Mouse (Mus musculus) ES-Bruce4 (cell line): Measurements from ENCODE around the gene Ifna6. TPM values are rescaled to one million over a fixed set of nuclear protein-coding genes. Genes with fewer than 3 reads are reported as not detected.

Source experiments
- H3K27ac ChIP-seq: 2 replicates; pipeline ENCODE4 v1.5.1; 2012; ENCODE audit warnings: low read length, inconsistent platforms; ENCODE audit not compliant: insufficient read depth
- H3K27me3 ChIP-seq: 2 replicates; pipeline ENCODE4 v1.6.1; 2012; ENCODE audit warnings: mild to moderate bottlenecking, low read length, inconsistent platforms; ENCODE audit not compliant: control insufficient read depth, poor library complexity, insufficient read depth, severe bottlenecking
- H3K36me3 ChIP-seq: 2 replicates; pipeline ENCODE4 v1.6.1; 2012; ENCODE audit warnings: inconsistent platforms, mild to moderate bottlenecking, low read length, moderate library complexity; ENCODE audit not compliant: control insufficient read depth, poor library complexity, insufficient read depth, severe bottlenecking
- H3K4me1 ChIP-seq: one replicate; pipeline ENCODE4 v1.8.1; 2011; ENCODE audit warnings: low read length; ENCODE audit not compliant: control insufficient read depth, insufficient read depth
- H3K4me3 ChIP-seq: 2 replicates; pipeline ENCODE4 v1.5.1; 2011; ENCODE audit warnings: low read depth, mild to moderate bottlenecking, low read length
- H3K9ac ChIP-seq: 2 replicates; pipeline ENCODE4 v1.6.1; 2012; ENCODE audit warnings: low read depth, mild to moderate bottlenecking, inconsistent platforms; ENCODE audit not compliant: poor library complexity, severe bottlenecking
- H3K9me3 ChIP-seq: replicated peaks from 2 replicates; pipeline ENCODE4 v1.6.1; 2012; ENCODE audit warnings: mild to moderate bottlenecking, low read length, inconsistent platforms; ENCODE audit not compliant: control insufficient read depth, poor library complexity, insufficient read depth, severe bottlenecking
- CTCF ChIP-seq: IDR thresholded peaks from one replicate; pipeline ENCODE4 v1.8.1; 2011; ENCODE audit warnings: low read depth, low read length
- EP300 ChIP-seq: IDR thresholded peaks from 2 replicates; pipeline ENCODE4 v1.6.1; 2011; ENCODE audit warnings: low read depth, low read length; ENCODE audit not compliant: insufficient read depth
- POLR2A ChIP-seq: IDR thresholded peaks from one replicate; pipeline ENCODE4 v1.8.1; 2011; ENCODE audit warnings: low read length; ENCODE audit not compliant: insufficient read depth
- polyA plus RNA-seq: library from polyadenylated mRNA; stranded (reverse); fragments of >200 nt; gene quantifications from 2 replicates; pipeline ENCODE4 v1.2.4, GENCODE M21; 2011; ENCODE audit warnings: low read depth; ENCODE audit not compliant: missing spikeins, insufficient read depth, insufficient read length

Gene Ifna6
- polyA plus RNA-seq, 1 experiment, result not detected

DNA sequence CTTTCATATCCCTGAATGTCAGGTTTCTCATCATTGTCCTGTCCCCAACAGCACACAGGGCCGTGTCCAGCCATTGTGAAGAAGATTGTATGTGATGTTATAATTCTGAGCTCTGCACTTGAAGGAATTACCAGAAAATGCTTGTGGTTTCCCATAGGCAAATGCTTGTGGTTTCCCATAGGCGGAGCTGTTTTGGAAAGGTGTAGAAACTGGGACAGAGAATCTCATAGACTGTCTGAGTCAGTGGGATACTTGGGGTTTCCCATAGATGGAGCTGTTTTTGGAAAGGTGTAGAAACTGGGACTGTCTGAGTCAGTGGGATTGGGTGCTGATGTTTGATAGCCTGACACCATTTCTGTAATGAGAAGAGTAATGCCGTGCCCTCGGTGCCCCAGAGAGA is 49.3 kb downstream of the Ifna6 start:
- TF ChIP-seq CTCF, result no peak
- TF ChIP-seq EP300, result no peak
- no peak for TF ChIP-seq POLR2A
- Histone ChIP-seq H3K27me3 (no peaks in the 10 kb centered on the region), H3K4me1 (no peaks in the 10 kb centered on the region), H3K36me3 (no peaks in the 10 kb centered on the region), H3K9ac (no peak overlapping the region), H3K9me3 (no peaks in the 10 kb centered on the region), H3K27ac (no peak overlapping the region), H3K4me3 (no peak overlapping the region)

Other genes starting within 250 kb of the Ifna6 start
- gene Ifna9, start 235.0 kb upstream of the Ifna6 start, polyA plus RNA-seq, result not detected in 2 replicates
- gene Ifna12, start 224.0 kb upstream of the Ifna6 start, polyA plus RNA-seq, result not detected in 2 replicates
- gene C87499, start 193.0 kb upstream of the Ifna6 start, polyA plus RNA-seq, result not detected in 2 replicates
- not detected in 2 replicates for gene Ifna13, start 183.0 kb upstream of the Ifna6 start, polyA plus RNA-seq
- gene Ifna16, start 150.5 kb upstream of the Ifna6 start, polyA plus RNA-seq, result not detected in 2 replicates
- gene Ifna2, start 143.5 kb upstream of the Ifna6 start, polyA plus RNA-seq, result not detected in 2 replicates
- gene Ifnab, start 136.1 kb upstream of the Ifna6 start, polyA plus RNA-seq, result not detected in 2 replicates
- gene Gm26566, start 105.6 kb upstream of the Ifna6 start, polyA plus RNA-seq, result not detected in 2 replicates
- 79.5 and 83.1 TPM in 2 replicates for gene Klhl9, start 105.0 kb upstream of the Ifna6 start, polyA plus RNA-seq
- not detected in 2 replicates for gene Gm13271, start 72.5 kb upstream of the Ifna6 start, polyA plus RNA-seq
- gene Gm13283, start 67.3 kb upstream of the Ifna6 start, polyA plus RNA-seq, result not detected in 2 replicates
- not detected in 2 replicates for gene Gm13290, start 53.6 kb upstream of the Ifna6 start, polyA plus RNA-seq
- gene Gm13289, start 50.5 kb upstream of the Ifna6 start, polyA plus RNA-seq, result not detected in 2 replicates
- gene Gm13272, start 47.6 kb upstream of the Ifna6 start, polyA plus RNA-seq, result not detected in 2 replicates
- not detected in 2 replicates for gene Ifnz, start 45.3 kb upstream of the Ifna6 start, polyA plus RNA-seq
- not detected in 2 replicates for gene Gm13276, start 41.7 kb upstream of the Ifna6 start, polyA plus RNA-seq
- gene Gm13277, start 38.8 kb upstream of the Ifna6 start, polyA plus RNA-seq, result not detected in 2 replicates
- gene Gm13278, start 35.9 kb upstream of the Ifna6 start, polyA plus RNA-seq, result not detected in 2 replicates
- not detected in 2 replicates for gene Gm13275, start 32.9 kb upstream of the Ifna6 start, polyA plus RNA-seq
- gene Gm13279, start 30.0 kb upstream of the Ifna6 start, polyA plus RNA-seq, result not detected in 2 replicates
- gene Gm13285, start 27.8 kb upstream of the Ifna6 start, polyA plus RNA-seq, result not detected in 2 replicates
- not detected in 2 replicates for gene Gm13287, start 24.2 kb upstream of the Ifna6 start, polyA plus RNA-seq
- not detected in 2 replicates for gene Gm13288, start 21.9 kb upstream of the Ifna6 start, polyA plus RNA-seq
- gene Ifna7, start 11.2 kb upstream of the Ifna6 start, polyA plus RNA-seq, result not detected in 2 replicates
- gene Ifna11, start 7.5 kb upstream of the Ifna6 start, polyA plus RNA-seq, result not detected in 2 replicates
- not detected in 2 replicates for gene Ifna5, start 8.1 kb downstream of the Ifna6 start, polyA plus RNA-seq
- not detected in 2 replicates for gene Ifna4, start 14.4 kb downstream of the Ifna6 start, polyA plus RNA-seq
- gene Ifna1, start 22.7 kb downstream of the Ifna6 start, polyA plus RNA-seq, result not detected in 2 replicates
- not detected in 2 replicates for gene Ifne, start 52.8 kb downstream of the Ifna6 start, polyA plus RNA-seq